Mouse (Mus musculus): ENCODE data around the gene Ppp3ca. TPM values are rescaled to one million over a fixed set of nuclear protein-coding genes. Genes with fewer than 3 reads are reported as not detected.

The Ppp3ca gene
- polyA plus RNA-seq (2012; rRNA removed), result 60.4 and 62.1 TPM in 2 replicates

GRCm38 (mm10) chr3:136670110-136670359, at the start of gene Ppp3ca:
Gene Ppp3ca (plus strand): TSS chr3:136670124.

All from central nervous system, embryonic 14 days (tissue).